Comparison of ENCODE assay signal across 19 mouse cellular contexts in the genomic region with DNA sequence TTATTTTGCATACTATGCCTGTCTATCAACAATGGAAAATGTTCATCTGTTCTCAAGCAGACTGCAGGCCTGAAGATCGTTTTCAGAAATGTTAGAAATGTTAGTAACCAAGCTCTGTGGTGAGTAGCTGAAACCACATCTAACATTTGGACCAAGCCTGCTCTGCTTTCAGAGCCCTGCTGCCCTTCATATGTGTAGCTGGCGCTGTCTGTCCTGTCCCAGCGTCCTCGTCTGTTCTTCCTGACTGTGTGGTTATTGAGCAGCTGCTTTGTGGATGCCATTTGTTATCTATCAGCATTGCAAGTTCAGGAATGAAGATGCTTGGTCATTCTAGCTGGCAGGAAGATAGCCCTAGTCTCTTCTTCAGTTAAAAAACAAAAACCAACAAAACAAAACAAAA. TPM values are rescaled to one million over a fixed set of nuclear protein-coding genes. Genes with fewer than 3 reads are reported as not detected.
A peak's percentile ranks its signal among the peaks of the same experiment; 100 is the strongest.
DNase-seq lines count a peak whose midpoint lies in the region; TF ChIP-seq lines count a peak whose summit lies in the region.
"Had no signal": no experiment of that assay in that cellular context is flagged by ENCODE, and none has a peak within 500 bp of the region (broad histone marks: within the 10 kb centered on the region; RNA-seq: fewer than 3 reads in every experiment).

No protein-coding gene starts in this region.

- no peak overlapping the region for H3K4me3 ChIP-seq in myocyte
- H3K4me3 ChIP-seq: forebrain, embryonic 13.5 days; heart, embryonic 13.5 days; hindbrain, embryonic 15.5 days had no signal

- no peak for TF ChIP-seq POLR2A in myocyte (IDR thresholded peaks at IDR 0.05; ENCODE audit: insufficient read length, low read depth)

- DNase-seq in layer of hippocampus, adult 9-10 months (ENCODE audit: low spot score) = peak; percentile 2
- DNase-seq in layer of hippocampus, adult 18-20 months (ENCODE audit: low spot score in 2 of 2) = no peak
- DNase-seq in 3T3-L1 (ENCODE audit: low read depth, low spot score) = peak; percentile 59
- DNase-seq in Muller cell, postnatal 12 days (ENCODE audit: inconsistent ontology term) = peak; percentile 90
- no peak for DNase-seq in gastrocnemius, postnatal 14 days
- DNase-seq: adrenal gland, postnatal 14 days; cerebellum, adult 18-20 months; cerebellum, adult 9-11 months; forebrain, postnatal 0 days; gastrocnemius, postnatal 25 days; heart, adult 11 months; heart, postnatal 36 days had no signal

- no peak overlapping the region for H3ac ChIP-seq in myocyte (ENCODE audit: control insufficient read depth, insufficient read length)

- H3K27me3 ChIP-seq in myocyte (ENCODE audit: control insufficient read depth, insufficient read depth, insufficient read length) = no peaks in the 10 kb centered on the region
- H3K27me3 ChIP-seq: forebrain, embryonic 13.5 days; heart, embryonic 13.5 days; hindbrain, embryonic 15.5 days; Patski had no signal

- peak overlapping the region; percentile 26 for H3K4me2 ChIP-seq in myocyte (ENCODE audit: low read depth)
- H3K4me2 ChIP-seq: forebrain, embryonic 13.5 days; heart, embryonic 13.5 days; hindbrain, embryonic 15.5 days had no signal

- peaks cover 78% of the 10 kb centered on the region for H3K79me2 ChIP-seq in myocyte (ENCODE audit: control insufficient read depth, insufficient read depth)

- no peaks in the 10 kb centered on the region for H3K36me3 ChIP-seq in myocyte (ENCODE audit: control insufficient read depth, insufficient read depth)
- H3K36me3 ChIP-seq: heart, embryonic 13.5 days; hindbrain, embryonic 15.5 days had no signal

- intact Hi-C loops in gastrocnemius, postnatal 14 days (cut with DNase I; ENCODE audit: low total_unique reads) = no loop called here

TF ChIP-seq in myocyte, 11 proteins besides CTCF, POLR2A, EP300 and RAD21:
- TF ChIP-seq MAX (IDR thresholded peaks at IDR 0.05; ENCODE audit: low read depth) (no peak), TCF3 (IDR thresholded peaks at IDR 0.05; ENCODE audit: insufficient read length, low read depth) (peak; percentile 68), USF1 (IDR thresholded peaks at IDR 0.05; ENCODE audit: low read depth) (no peak), E2F4 (IDR thresholded peaks at IDR 0.05; ENCODE audit: insufficient read depth) (no peak), CEBPB (IDR thresholded peaks at IDR 0.05; ENCODE audit: insufficient read depth, poor library complexity, severe bottlenecking) (no peak), POLR2AphosphoS2 (IDR thresholded peaks at IDR 0.05; ENCODE audit: insufficient read length, low read depth) (no peak), MYOG (IDR thresholded peaks at IDR 0.05; ENCODE audit: control insufficient read depth in 1 of 3, insufficient read depth in 1 of 3, insufficient read length in 2 of 3, low read depth in 2 of 3) (peak; percentile 70 to 95 (median 88)), REST (IDR thresholded peaks at IDR 0.05; ENCODE audit: insufficient read depth, insufficient read length) (no peak), MYOD1 (IDR thresholded peaks at IDR 0.05; ENCODE audit: control insufficient read depth in 1 of 3, insufficient read length in 2 of 3, low read depth in 2 of 3) (peak; percentile 76 to 96 (median 93)), SRF (IDR thresholded peaks at IDR 0.05; ENCODE audit: control insufficient read depth, insufficient read length, low read depth) (no peak), TCF12 (IDR thresholded peaks at IDR 0.05; ENCODE audit: insufficient read depth, poor library complexity, severe bottlenecking) (peak; percentile 79)

RNA-seq across cellular contexts. Expression of a gene that starts 35.3 kb away (rescaled TPM):
- 1 to 10 TPM; 8.4 to 9.3 TPM for total RNA-seq in layer of hippocampus, adult 18-20 months (2021)
- polyA plus RNA-seq in myocyte (2012; fragmentation: generic; extraction: Trizol) = 3.9 TPM
- total RNA-seq in gastrocnemius, postnatal 14 days (2021) = 1 to 10 TPM; 2.6 to 4.6 TPM
- total RNA-seq: MEL had no signal
- polyA plus RNA-seq: activated CD4-positive, CD25-positive, alpha-beta regulatory T cell, adult 4 months had no signal

Comparison
In these comparisons a context has a peak if more than half of its experiments do, and no peak if none do; other contexts are left out.
1. DNase-seq: peak in layer of hippocampus, adult 9-10 months (single experiment), 3T3-L1 (single experiment) and Muller cell, postnatal 12 days (single experiment); none in layer of hippocampus, adult 18-20 months (0 of 2) and gastrocnemius, postnatal 14 days (single experiment).